Mouse (Mus musculus) urinary bladder, postnatal 0 days (tissue): ENCODE measurements around the gene Crybg3. TPM values are rescaled to one million over a fixed set of nuclear protein-coding genes. Genes with fewer than 3 reads are reported as not detected.

ENCODE experiments used
- polyA plus RNA-seq: library from polyadenylated mRNA; unstranded; fragments of >200 nt; fragmentation: Nextera tagmentation; extraction: Ambion mirVana; gene quantifications from 2 replicates; pipeline ENCODE4 v1.2.1, GENCODE M21; 2015

The Crybg3 gene
- 11.3 and 12.2 TPM in 2 replicates for polyA plus RNA-seq

GRCm38 (mm10) chr16:59600311-59601251, at the start of gene Crybg3:
Gene Crybg3, minus strand, starts transcription at chr16:59600979.

GRCm38 (mm10) chr16:59639102-59639691, 38.4 kb upstream of the Crybg3 start, which contains the start of gene Arl6:
Gene Arl6, minus strand, starts transcription at chr16:59639391.

GRCm38 (mm10) chr16:59471637-59472278, 129.0 kb downstream of the Crybg3 start, which contains the start of gene Riox2:
Gene Riox2, plus strand, starts transcription at chr16:59471775.

Other genes starting within 250 kb of the Crybg3 start
- gene Olfr209, start 237.0 kb downstream of the Crybg3 start, polyA plus RNA-seq = not detected in 2 replicates
- gene Gabrr3, start 193.6 kb downstream of the Crybg3 start, polyA plus RNA-seq = not detected in 2 replicates
- gene Riox2, start 129.2 kb downstream of the Crybg3 start, polyA plus RNA-seq = 25.6 and 28.3 TPM in 2 replicates
- 19.1 and 20.0 TPM in 2 replicates for gene Arl6, start 38.4 kb upstream of the Crybg3 start, polyA plus RNA-seq